Mouse (Mus musculus): ENCODE data around the gene Spata32. TPM values are rescaled to one million over a fixed set of nuclear protein-coding genes. Genes with fewer than 3 reads are reported as not detected.

Spata32 gene
- total and polyA plus RNA-seq, 2 experiments, result not detected

DNA sequence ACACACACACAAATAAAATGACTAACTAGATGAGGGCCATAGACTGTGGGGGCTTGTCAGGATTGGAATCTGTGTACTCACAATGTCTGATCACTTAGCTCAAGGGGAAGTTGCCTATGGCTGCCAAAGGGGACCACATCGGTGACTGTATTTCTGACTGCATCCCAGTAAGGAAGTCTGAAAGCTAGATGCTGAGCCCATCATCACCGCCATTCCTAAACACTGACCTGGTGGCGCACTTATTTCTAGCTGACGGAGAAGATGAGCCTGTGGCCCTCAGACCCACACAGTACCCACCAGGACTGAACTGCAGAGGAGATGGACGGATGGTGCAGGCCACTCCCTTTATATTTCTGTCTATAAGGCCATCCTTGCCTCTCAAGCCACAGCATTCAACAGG is 41.8 kb upstream of the Spata32 start:
- 90% methylated on average over 5 of the region's 5 CpGs for WGBS
- H3K4me3 ChIP-seq (ENCODE audit: insufficient read depth, low read depth, low read length), result no peak overlapping the region
- H3K36me3 ChIP-seq (ENCODE audit: control insufficient read depth, insufficient read depth, low read length), result no peaks in the 10 kb centered on the region
- H3K9ac ChIP-seq (ENCODE audit: low read depth, low read length), result no peak overlapping the region
- peaks cover 12% of the 10 kb centered on the region for H3K4me1 ChIP-seq (ENCODE audit: control insufficient read depth, insufficient read depth, low read length)
- no peak overlapping the region for H3K27ac ChIP-seq (replicated peaks; ENCODE audit: insufficient read depth, low read depth, low read length)
- no peaks in the 10 kb centered on the region for H3K27me3 ChIP-seq (ENCODE audit: control insufficient read depth, insufficient read depth, low read length)
- peaks cover 18% of the 10 kb centered on the region; the same call in 1 of the 2 replicates for H3K79me2 ChIP-seq (ENCODE audit: control insufficient read depth, insufficient read depth, low read length)
- DNase-seq (ENCODE audit: extremely low read depth, low read depth, low spot score), result no peak
- no peak for TF ChIP-seq CTCF (IDR thresholded peaks at IDR 0.05; ENCODE audit: low read depth, low read length)
- no peak for TF ChIP-seq POLR2A (IDR thresholded peaks at IDR 0.05; ENCODE audit: extremely low read depth, insufficient read depth, low read length)

DNA sequence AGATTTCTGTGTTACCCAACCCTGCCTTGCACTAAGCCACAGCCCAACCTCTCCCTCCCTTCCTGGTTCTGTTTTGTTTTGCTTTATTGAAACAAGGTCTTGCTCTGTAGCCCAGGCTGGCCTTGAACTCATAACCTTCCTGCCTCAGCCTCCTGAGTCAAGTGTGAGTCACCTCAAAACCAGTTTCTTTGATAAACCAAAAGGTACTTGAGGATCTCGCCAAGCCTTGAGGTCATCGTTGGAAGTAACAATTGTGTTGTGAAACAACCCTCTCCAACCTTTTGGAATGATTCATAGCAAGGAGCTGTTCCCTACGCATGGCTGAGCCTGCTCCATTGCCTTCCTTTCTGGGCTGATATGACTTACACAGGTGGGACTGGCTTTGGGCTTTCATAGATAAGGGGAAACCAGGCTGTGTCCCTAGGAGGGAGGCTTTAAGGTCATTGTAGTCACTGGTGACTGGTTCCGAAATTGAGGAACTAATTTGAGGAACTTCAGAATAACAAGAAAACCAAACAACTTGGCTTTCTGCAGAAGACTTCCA is 39.8 kb upstream of the Spata32 start:
- Histone ChIP-seq H3K4me3 (ENCODE audit: insufficient read depth, low read depth, low read length) (no peak overlapping the region), H3K4me1 (ENCODE audit: control insufficient read depth, insufficient read depth, low read length) (peaks cover 10% of the 10 kb centered on the region), H3K27me3 (ENCODE audit: control insufficient read depth, insufficient read depth, low read length) (no peaks in the 10 kb centered on the region), H3K79me2 (ENCODE audit: control insufficient read depth, insufficient read depth, low read length) (peaks cover 19% of the 10 kb centered on the region; the same call in 1 of the 2 replicates), H3K9ac (ENCODE audit: low read depth, low read length) (no peak overlapping the region), H3K27ac (replicated peaks; ENCODE audit: insufficient read depth, low read depth, low read length) (no peak overlapping the region), H3K36me3 (ENCODE audit: control insufficient read depth, insufficient read depth, low read length) (no peaks in the 10 kb centered on the region)
- 83% methylated on average over 4 of the region's 4 CpGs for WGBS
- DNase-seq (ENCODE audit: extremely low read depth, low read depth, low spot score), result no peak
- TF ChIP-seq CTCF (IDR thresholded peaks at IDR 0.05; ENCODE audit: low read depth, low read length) (no peak), POLR2A (IDR thresholded peaks at IDR 0.05; ENCODE audit: extremely low read depth, insufficient read depth, low read length) (no peak)

- TF ChIP-seq CTCF (IDR thresholded peaks at IDR 0.05; ENCODE audit: low read depth, low read length) (no peak), POLR2A (IDR thresholded peaks at IDR 0.05; ENCODE audit: extremely low read depth, insufficient read depth, low read length) (no peak)
- WGBS, result 91% methylated on average over 5 of the region's 5 CpGs
- no peak for DNase-seq (ENCODE audit: extremely low read depth, low read depth, low spot score)
- H3K4me3 ChIP-seq (ENCODE audit: insufficient read depth, low read depth, low read length), result no peak overlapping the region
- peaks cover 11% of the 10 kb centered on the region; the same call in 1 of the 2 replicates for H3K79me2 ChIP-seq (ENCODE audit: control insufficient read depth, insufficient read depth, low read length)
- H3K27ac ChIP-seq (replicated peaks; ENCODE audit: insufficient read depth, low read depth, low read length), result no peak overlapping the region
- H3K27me3 ChIP-seq (ENCODE audit: control insufficient read depth, insufficient read depth, low read length), result no peaks in the 10 kb centered on the region
- no peak overlapping the region for H3K9ac ChIP-seq (ENCODE audit: low read depth, low read length)
- no peaks in the 10 kb centered on the region for H3K36me3 ChIP-seq (ENCODE audit: control insufficient read depth, insufficient read depth, low read length)
- H3K4me1 ChIP-seq (ENCODE audit: control insufficient read depth, insufficient read depth, low read length), result no peaks in the 10 kb centered on the region; the same call in 1 of the 2 replicates
Observed at GRCm38 (mm10) chr11:103253605-103254004, 35.4 kb upstream of the Spata32 start.

GRCm38 (mm10) chr11:103252380-103252779 is 34.1 kb upstream of the Spata32 start:
- H3K4me1 ChIP-seq (ENCODE audit: control insufficient read depth, insufficient read depth, low read length), result no peaks in the 10 kb centered on the region; the same call in 1 of the 2 replicates
- no peaks in the 10 kb centered on the region for H3K36me3 ChIP-seq (ENCODE audit: control insufficient read depth, insufficient read depth, low read length)
- H3K27me3 ChIP-seq (ENCODE audit: control insufficient read depth, insufficient read depth, low read length), result no peaks in the 10 kb centered on the region
- H3K27ac ChIP-seq (replicated peaks; ENCODE audit: insufficient read depth, low read depth, low read length), result no peak overlapping the region
- H3K4me3 ChIP-seq (ENCODE audit: insufficient read depth, low read depth, low read length), result no peak overlapping the region
- H3K9ac ChIP-seq (ENCODE audit: low read depth, low read length), result no peak overlapping the region
- TF ChIP-seq POLR2A (IDR thresholded peaks at IDR 0.05; ENCODE audit: extremely low read depth, insufficient read depth, low read length) (no peak), CTCF (IDR thresholded peaks at IDR 0.05; ENCODE audit: low read depth, low read length) (no peak)
- peaks cover 11% of the 10 kb centered on the region; the same call in 1 of the 2 replicates for H3K79me2 ChIP-seq (ENCODE audit: control insufficient read depth, insufficient read depth, low read length)
- 84% methylated on average over 5 of the region's 5 CpGs for WGBS
- no peak for DNase-seq (ENCODE audit: extremely low read depth, low read depth, low spot score)

GRCm38 (mm10) chr11:103250324-103250723 is 32.1 kb upstream of the Spata32 start:
- Histone ChIP-seq H3K4me3 (ENCODE audit: insufficient read depth, low read depth, low read length) (no peak overlapping the region), H3K9ac (ENCODE audit: low read depth, low read length) (no peak overlapping the region), H3K36me3 (ENCODE audit: control insufficient read depth, insufficient read depth, low read length) (no peaks in the 10 kb centered on the region), H3K27ac (replicated peaks; ENCODE audit: insufficient read depth, low read depth, low read length) (no peak overlapping the region), H3K79me2 (ENCODE audit: control insufficient read depth, insufficient read depth, low read length) (peaks cover 7% of the 10 kb centered on the region; the same call in 1 of the 2 replicates), H3K27me3 (ENCODE audit: control insufficient read depth, insufficient read depth, low read length) (no peaks in the 10 kb centered on the region), H3K4me1 (ENCODE audit: control insufficient read depth, insufficient read depth, low read length) (no peaks in the 10 kb centered on the region; the same call in 1 of the 2 replicates)
- no peak for DNase-seq (ENCODE audit: extremely low read depth, low read depth, low spot score)
- TF ChIP-seq POLR2A (IDR thresholded peaks at IDR 0.05; ENCODE audit: extremely low read depth, insufficient read depth, low read length), result no peak
- TF ChIP-seq CTCF (IDR thresholded peaks at IDR 0.05; ENCODE audit: low read depth, low read length), result no peak
- WGBS, result 96% methylated on average over 3 of the region's 3 CpGs

GRCm38 (mm10) chr11:103249509-103249908 is 31.3 kb upstream of the Spata32 start:
- no peaks in the 10 kb centered on the region; the same call in 1 of the 2 replicates for H3K4me1 ChIP-seq (ENCODE audit: control insufficient read depth, insufficient read depth, low read length)
- WGBS, result 70% methylated on average over 6 of the region's 6 CpGs
- no peak overlapping the region; the same call in 1 of the 2 replicates for H3K9ac ChIP-seq (ENCODE audit: low read depth, low read length)
- H3K27me3 ChIP-seq (ENCODE audit: control insufficient read depth, insufficient read depth, low read length), result no peaks in the 10 kb centered on the region
- peak; percentile 35 for DNase-seq (ENCODE audit: extremely low read depth, low read depth, low spot score)
- TF ChIP-seq POLR2A (IDR thresholded peaks at IDR 0.05; ENCODE audit: extremely low read depth, insufficient read depth, low read length), result no peak
- no peak for TF ChIP-seq CTCF (IDR thresholded peaks at IDR 0.05; ENCODE audit: low read depth, low read length)
- peaks cover 7% of the 10 kb centered on the region; the same call in 1 of the 2 replicates for H3K79me2 ChIP-seq (ENCODE audit: control insufficient read depth, insufficient read depth, low read length)
- no peak overlapping the region for H3K4me3 ChIP-seq (ENCODE audit: insufficient read depth, low read depth, low read length)
- peak overlapping the region; percentile 46; the same call in 1 of the 2 replicates for H3K27ac ChIP-seq (replicated peaks; ENCODE audit: insufficient read depth, low read depth, low read length)
- no peaks in the 10 kb centered on the region for H3K36me3 ChIP-seq (ENCODE audit: control insufficient read depth, insufficient read depth, low read length)

All from liver, adult 2 months (tissue).